Mouse (Mus musculus) liver, adult 2 months (tissue): ENCODE data around the gene Map3k20.

Source experiments
- CTCF ChIP-seq: fragments of 200-500 bp; IDR thresholded peaks from 2 replicates; pipeline ENCODE4 v1.5.1; 2011; ENCODE audit warnings: low read depth, low read length, control low read depth
- POLR2A ChIP-seq: fragments of 200-500 bp; IDR thresholded peaks from 2 replicates; pipeline ENCODE4 v1.6.1; 2011; ENCODE audit warnings: low read length, control low read depth; ENCODE audit not compliant: insufficient read depth; ENCODE audit errors: extremely low read depth

DNA sequence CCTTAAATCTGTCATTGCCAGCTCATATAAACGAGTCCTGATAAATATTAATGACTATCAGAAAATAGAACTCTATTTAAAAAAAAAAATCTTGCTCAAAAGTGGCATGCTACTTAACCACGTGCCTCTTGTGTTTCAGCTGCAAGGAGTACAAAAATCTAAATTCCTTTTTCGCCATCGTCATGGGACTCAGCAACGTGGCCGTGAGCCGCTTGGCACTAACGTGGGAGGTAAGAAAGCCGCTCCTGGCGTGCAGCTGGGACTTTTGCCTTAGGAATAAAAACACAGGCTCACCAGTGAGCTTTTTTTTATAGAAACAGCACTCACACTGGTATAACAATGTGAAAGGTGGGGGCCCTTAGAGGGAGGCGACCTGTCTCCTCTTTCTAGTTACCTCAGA, 46.5 kb upstream of the Map3k20 start:
- TF ChIP-seq CTCF (no peak), POLR2A (no peak)
